Mouse (Mus musculus): Measurements from ENCODE around the gene Nsun2.
"Not testable (repeated sequence)": the region's sequence is repeated elsewhere in the genome, so short reads cannot be mapped to it uniquely, and the experiment has no call there.

The Nsun2 gene

GRCm38 (mm10) chr13:69555045-69555444 lies 21.5 kb downstream of the Nsun2 start:
- no peak for DNase-seq

GRCm38 (mm10) chr13:69555957-69556482 lies 22.5 kb downstream of the Nsun2 start:
- DNase-seq = no peak

GRCm38 (mm10) chr13:69556728-69557127 lies 23.2 kb downstream of the Nsun2 start:
- DNase-seq = no peak

- DNase-seq = peak; percentile 45
These were observed 24.6 kb downstream of the Nsun2 start for GRCm38 (mm10) chr13:69558098-69558660.

DNA sequence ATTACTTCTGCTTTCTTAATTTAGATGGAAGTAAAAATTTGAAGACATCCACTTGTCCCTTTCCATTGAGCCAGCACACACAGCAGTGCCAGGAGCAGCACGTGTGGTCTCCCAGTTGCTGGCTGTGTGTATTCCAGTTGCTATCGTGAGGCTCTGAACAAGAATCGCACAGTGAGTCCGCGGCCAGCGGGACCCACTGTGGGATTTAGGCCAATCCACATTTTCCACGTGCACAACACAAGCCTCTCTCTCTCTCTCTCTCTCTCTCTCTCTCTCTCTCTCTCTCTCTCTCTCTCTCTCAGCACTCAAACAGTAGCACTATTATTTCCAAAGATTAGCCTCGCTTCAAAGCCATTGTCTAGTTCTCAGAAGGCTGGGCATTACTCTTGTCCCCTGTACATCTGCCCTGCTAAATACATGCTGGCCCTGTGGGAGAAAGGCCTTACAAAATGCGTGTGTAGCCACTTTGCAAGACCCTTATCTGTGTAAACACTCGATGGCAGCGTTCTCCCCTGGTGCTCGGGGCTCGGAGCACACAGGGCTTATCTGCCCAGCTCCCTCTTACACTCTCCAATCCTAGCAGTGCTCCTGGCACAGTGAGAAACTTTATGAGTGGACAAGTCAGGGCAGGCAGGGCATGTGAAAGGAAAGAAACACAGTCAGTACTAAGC lies 25.9 kb downstream of the Nsun2 start:
- no peak for DNase-seq

GRCm38 (mm10) chr13:69562004-69562403 lies 28.5 kb downstream of the Nsun2 start:
- no peak for DNase-seq

DNA sequence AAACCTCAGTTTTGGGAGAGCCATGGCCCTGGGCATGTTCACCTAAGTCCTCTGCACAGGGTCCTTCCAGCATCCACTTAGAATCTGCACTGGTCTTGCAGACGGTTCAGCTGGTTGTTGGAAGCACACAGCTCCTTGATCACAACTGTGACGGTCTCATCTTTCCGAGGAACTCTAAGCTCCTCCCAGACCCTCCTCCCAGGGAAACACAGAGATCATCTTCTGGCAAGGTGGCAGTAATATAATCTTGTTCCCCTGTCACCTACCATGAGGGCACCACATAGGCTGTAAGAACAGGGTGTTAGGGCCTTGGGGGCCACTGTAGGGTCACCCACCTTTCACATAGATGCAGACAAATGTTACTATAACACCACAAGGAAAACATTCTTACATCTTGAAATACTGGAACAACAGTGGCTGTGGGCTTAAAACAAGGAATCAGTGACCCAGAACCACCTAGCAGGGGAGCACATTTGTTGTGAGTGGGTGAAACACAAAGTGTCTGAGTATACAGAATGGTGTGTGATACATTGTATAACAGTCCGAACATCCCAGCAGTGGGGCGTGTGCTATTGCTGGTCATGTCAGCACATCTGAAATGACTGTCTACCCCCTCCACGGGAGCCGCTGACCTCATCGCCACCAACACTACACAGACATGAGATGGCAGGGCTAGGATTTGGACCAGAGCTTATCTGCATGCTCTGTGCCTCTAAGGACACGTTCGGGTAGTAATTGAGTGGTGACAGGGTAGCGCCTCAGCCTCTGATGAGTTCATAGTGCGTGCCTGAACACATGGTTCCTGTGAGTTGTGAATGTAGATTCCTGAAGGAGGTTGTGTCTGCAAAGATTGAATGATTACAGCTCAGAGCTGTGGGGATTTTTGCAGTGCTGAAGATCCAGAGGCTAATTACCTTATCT lies 29.4 kb downstream of the Nsun2 start:
- no peak for DNase-seq

GRCm38 (mm10) chr13:69563905-69564304 lies 30.4 kb downstream of the Nsun2 start:
- DNase-seq = no peak

DNA sequence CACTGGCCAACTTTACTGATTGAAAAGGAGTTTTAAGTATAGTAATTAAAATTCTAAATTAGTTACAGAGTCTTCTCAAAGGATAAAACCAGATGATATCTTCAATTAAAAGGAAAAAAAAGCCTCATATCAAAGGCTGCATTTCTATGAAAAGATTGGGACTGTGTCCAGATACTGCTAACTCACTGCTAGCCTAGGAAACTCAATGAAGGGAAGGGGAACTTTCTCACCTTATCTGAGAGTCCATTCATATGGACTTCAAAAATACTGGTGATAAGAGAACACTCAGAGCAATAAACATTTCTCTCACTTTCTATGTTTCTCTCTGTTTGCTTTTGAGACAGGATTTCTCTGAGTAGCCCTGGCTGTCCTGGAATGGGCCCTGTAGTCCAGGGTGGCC lies 31.0 kb downstream of the Nsun2 start:
- no peak for DNase-seq

GRCm38 (mm10) chr13:69565401-69565800 lies 31.9 kb downstream of the Nsun2 start:
- DNase-seq = not testable (repeated sequence)

DNA sequence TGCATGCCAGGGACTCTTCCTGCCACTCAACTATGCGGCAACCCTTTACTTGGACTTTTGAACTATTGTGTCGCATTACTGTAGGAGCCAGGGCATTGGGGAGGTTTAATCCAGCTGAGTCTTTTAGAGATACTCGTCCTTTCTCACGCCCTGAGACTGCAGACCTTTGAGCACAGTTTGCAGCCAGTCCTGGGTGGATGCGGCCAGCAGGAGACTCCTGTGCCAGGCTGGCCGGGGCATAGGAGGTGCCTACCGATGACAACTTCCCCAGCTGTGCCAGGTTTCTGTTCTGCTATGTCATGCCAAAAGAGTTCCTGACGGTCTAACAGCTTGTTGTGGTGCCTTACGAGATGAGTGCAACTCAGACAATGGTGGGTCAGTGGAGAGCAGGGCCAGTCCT lies 35.7 kb downstream of the Nsun2 start:
- peak; percentile 82 for DNase-seq

GRCm38 (mm10) chr13:69572594-69572993 lies 39.0 kb downstream of the Nsun2 start:
- no peak for DNase-seq

- no peak for DNase-seq
These were observed 43.1 kb downstream of the Nsun2 start for GRCm38 (mm10) chr13:69576676-69577075.

- DNase-seq = no peak
These were observed 43.8 kb downstream of the Nsun2 start for GRCm38 (mm10) chr13:69577181-69577834.

- no peak for DNase-seq
These were observed 48.9 kb downstream of the Nsun2 start for GRCm38 (mm10) chr13:69582411-69582810.

DNA sequence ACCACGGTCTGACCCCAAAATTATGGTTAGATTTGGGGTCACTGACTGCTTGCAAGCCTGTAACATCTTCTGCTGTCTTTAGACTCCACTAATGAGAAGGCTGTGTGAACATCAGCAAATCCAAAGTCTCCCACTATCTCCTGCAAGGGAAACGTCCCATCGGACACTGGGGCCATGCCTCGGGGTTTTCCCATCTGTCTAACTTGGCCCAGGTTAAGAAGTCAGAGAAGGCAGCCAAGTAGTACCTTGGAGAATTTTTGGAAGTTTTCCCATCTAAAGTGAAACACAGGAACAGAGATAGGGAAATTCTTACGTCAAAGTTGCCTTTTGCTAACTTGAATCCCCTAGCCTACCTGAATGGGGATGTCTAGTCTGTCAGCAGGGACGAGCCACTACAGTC lies 50.0 kb downstream of the Nsun2 start:
- DNase-seq = no peak

GRCm38 (mm10) chr13:69585828-69586227 lies 52.3 kb downstream of the Nsun2 start:
- peak; percentile 46 for DNase-seq

DNA sequence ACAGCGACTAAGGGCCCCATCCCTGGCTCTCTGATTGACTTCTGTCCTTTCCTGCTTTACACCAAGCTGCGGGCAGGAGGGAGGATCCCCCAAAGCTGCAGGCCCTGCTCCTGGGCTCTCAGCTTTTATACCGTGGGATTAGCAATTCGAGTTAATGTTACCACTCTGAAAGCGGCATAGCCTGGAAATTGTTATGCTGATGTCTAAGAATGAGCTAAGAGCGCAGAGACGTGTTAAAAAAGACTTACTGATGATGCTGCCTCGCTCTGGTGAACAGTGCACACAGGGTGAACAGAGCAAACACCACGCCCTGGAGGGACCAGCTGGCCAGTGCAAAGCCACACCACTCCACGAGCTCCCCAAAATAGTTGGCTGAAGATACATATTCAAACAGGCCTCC lies 52.8 kb downstream of the Nsun2 start:
- DNase-seq = no peak

GRCm38 (mm10) chr13:69587849-69588248 lies 54.3 kb downstream of the Nsun2 start:
- peak; percentile 28 for DNase-seq

- DNase-seq = no peak
These were observed 54.7 kb downstream of the Nsun2 start for GRCm38 (mm10) chr13:69588263-69588662.

DNA sequence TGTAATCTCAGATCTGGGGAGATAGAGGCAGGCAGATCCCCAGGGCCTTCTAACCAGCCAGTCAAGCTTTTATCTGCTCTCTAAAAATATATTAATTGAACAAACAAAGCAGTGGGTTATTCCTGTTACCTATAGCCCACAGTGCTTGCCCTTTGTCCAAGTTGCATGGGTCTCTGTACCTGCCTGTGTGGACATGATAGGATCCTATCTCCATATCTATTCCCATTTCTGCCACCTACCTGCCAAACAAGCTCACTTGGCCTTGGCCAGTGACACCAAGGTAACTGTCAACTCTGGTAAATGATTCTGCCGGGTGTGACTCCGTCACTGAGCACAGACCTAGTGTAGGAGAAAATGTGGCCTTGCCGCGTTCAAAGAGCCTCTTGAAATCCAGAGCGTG lies 57.8 kb downstream of the Nsun2 start:
- DNase-seq = no peak

DNA sequence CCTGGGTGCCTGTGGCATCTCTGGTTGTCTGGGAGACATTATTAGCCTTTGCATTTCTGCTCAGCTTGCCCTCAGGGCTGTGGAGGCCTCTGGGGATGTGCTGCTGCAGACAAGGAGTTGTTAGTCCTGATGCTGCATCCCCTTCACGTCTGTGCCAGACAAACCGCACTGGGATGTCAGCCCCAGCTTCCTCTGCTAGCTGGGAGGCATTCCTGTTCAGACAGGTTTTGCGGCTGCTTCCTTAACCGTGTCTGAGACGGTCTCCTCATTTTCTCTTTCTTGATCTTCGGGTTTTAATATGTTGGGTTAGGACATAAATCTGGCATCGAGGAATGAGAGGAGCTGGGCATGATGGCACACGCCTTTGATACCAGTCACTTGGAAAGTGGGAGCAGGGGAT lies 58.7 kb downstream of the Nsun2 start:
- no peak for DNase-seq

DNA sequence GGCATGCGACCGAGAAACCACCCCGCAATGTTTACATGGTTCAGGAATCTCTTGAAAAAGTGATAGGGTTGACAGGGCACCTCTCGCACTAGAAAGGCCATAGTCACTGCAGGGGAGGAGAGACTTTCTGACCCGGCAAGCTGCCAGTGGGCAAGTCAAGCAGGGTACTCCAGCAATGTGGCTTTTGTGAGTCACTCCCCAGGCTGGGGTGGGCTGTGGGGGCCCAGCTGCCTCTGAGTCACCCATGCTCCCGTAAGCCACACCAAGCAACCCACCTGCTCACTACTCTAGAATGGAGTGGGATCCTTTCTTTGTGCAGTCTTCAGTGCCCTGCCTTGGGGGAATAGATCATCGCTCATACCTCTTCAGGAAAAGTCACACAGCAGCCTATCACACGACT lies 59.9 kb downstream of the Nsun2 start:
- DNase-seq = no peak

Data from kidney, adult 11 months (tissue).